Mouse (Mus musculus) hindbrain, embryonic 16.5 days (tissue): Measurements from ENCODE around the gene Srrm3. TPM values are rescaled to one million over a fixed set of nuclear protein-coding genes. Genes with fewer than 3 reads are reported as not detected.

ENCODE experiments used
- ATAC-seq: fragments of 200-750 bp; cut with Nextera tagmentation; 2 replicates; pipeline ENCODE4 v1.8.0; 2017; ENCODE audit warnings: moderate TSS enrichment, moderate library complexity
- H3K27ac ChIP-seq: fragments of 300-500 bp; sonication (generic); 2 replicates; pipeline ENCODE4 v1.5.1; 2014; ENCODE audit warnings: low read depth, mild to moderate bottlenecking, control low read depth, low read length, moderate library complexity
- H3K27me3 ChIP-seq: fragments of 300-500 bp; sonication (generic); replicated peaks from 2 replicates; pipeline ENCODE4 v1.6.1; 2014; ENCODE audit warnings: low read length; ENCODE audit not compliant: control insufficient read depth, insufficient read depth
- H3K36me3 ChIP-seq: fragments of 300-500 bp; sonication (generic); 2 replicates; pipeline ENCODE4 v1.6.1; 2014; ENCODE audit warnings: mild to moderate bottlenecking, low read length, moderate library complexity, mixed read lengths; ENCODE audit not compliant: control insufficient read depth, insufficient read depth
- H3K4me1 ChIP-seq: fragments of 300-500 bp; sonication (generic); 2 replicates; pipeline ENCODE4 v1.6.1; 2014; ENCODE audit warnings: low read depth, low read length; ENCODE audit not compliant: control insufficient read depth, insufficient read depth
- H3K4me2 ChIP-seq: fragments of 300-500 bp; sonication (generic); 2 replicates; pipeline ENCODE4 v1.6.1; 2014; ENCODE audit warnings: mild to moderate bottlenecking, low read length, control low read depth, moderate library complexity
- H3K4me3 ChIP-seq: fragments of 300-500 bp; sonication (generic); 2 replicates; pipeline ENCODE4 v1.5.1; 2014; ENCODE audit warnings: mild to moderate bottlenecking, low read length, control low read depth, moderate library complexity
- H3K9ac ChIP-seq: fragments of 300-500 bp; sonication (generic); 2 replicates; pipeline ENCODE4 v1.6.1; 2014; ENCODE audit warnings: low read depth, mild to moderate bottlenecking, control low read depth, low read length, moderate library complexity
- H3K9me3 ChIP-seq: fragments of 300-500 bp; sonication (generic); 2 replicates; pipeline ENCODE4 v1.6.1; 2014; ENCODE audit warnings: mild to moderate bottlenecking, low read length, moderate library complexity; ENCODE audit not compliant: control insufficient read depth
- WGBS: fragments of 180-500 bp; shearing (Covaris S2); extraction: QIAGEN DNeasy Blood & Tissue Kit; methylation state at CpG from one replicate; pipeline ENCODE4 v1.1.7; 2014; 5-methylcytosine and 5-hydroxymethylcytosine counted together
- microRNA-seq: library from miRNA; unstranded; fragments of <30 nt; microRNA quantifications from one replicate; pipeline ENCODE4, GENCODE M21; 2017
- polyA plus RNA-seq: library from polyadenylated mRNA; unstranded; fragments of >200 nt; fragmentation: Nextera tagmentation; extraction: Ambion mirVana; gene quantifications from 2 replicates; pipeline ENCODE4 v1.2.1, GENCODE M21; 2015

Gene Srrm3
- polyA plus RNA-seq, 1 experiment from 2014 or later: 65.9 TPM

DNA sequence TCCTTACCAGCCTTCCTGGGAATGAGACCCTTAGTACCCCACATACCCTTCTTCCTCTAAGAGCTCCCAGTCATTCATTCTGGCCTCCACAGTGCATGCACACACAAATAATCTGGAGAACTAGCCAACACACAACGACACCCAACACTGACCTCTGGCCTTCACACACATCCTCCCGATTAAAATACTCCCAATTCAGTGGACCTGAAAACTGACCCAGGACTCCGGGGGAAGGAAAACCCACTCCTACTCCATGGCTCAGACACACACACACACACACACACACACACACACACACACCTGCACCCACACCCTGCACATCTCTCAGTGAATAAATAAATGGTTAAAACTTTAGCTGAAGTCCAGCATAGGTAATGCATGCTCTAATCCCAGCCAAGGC, 113.2 kb downstream of the Srrm3 start:
- no peak for ATAC-seq
- Histone ChIP-seq H3K27ac (no peak overlapping the region), H3K9me3 (no peaks in the 10 kb centered on the region), H3K4me2 (no peak overlapping the region), H3K27me3 (no peaks in the 10 kb centered on the region), H3K4me3 (no peak overlapping the region), H3K4me1 (peaks cover under 1% of the 10 kb centered on the region), H3K9ac (no peak overlapping the region), H3K36me3 (peaks cover 20% of the 10 kb centered on the region)
- 94% methylated on average over 3 of the region's 3 CpGs for WGBS

- H3K9ac ChIP-seq: no peak overlapping the region
- no peak for ATAC-seq
- H3K27me3 ChIP-seq: no peaks in the 10 kb centered on the region
- peaks cover 16% of the 10 kb centered on the region for H3K4me1 ChIP-seq
- no peak overlapping the region for H3K4me2 ChIP-seq
- no peak overlapping the region for H3K27ac ChIP-seq
- H3K36me3 ChIP-seq: peaks cover 19% of the 10 kb centered on the region
- H3K4me3 ChIP-seq: no peak overlapping the region
- WGBS: 91% methylated on average over 7 of the region's 7 CpGs
- H3K9me3 ChIP-seq: no peaks in the 10 kb centered on the region
Measured at GRCm38 (mm10) chr5:135923901-135924300, 117.2 kb downstream of the Srrm3 start.

Small RNA genes lying within 50 kb of the gene (microRNA-seq; reads per million reads assigned to microRNA genes)
- gene Gm23268: not detected

Other genes with a start within 250 kb of the Srrm3 start
- gene Ccl26, start 243.3 kb upstream of the Srrm3 start, polyA plus RNA-seq: not detected in 2 replicates
- 2.1 and 2.4 TPM in 2 replicates for gene Ccl24, start 233.8 kb upstream of the Srrm3 start, polyA plus RNA-seq
- 96.9 and 98.5 TPM in 2 replicates for gene Rhbdd2, start 174.3 kb upstream of the Srrm3 start, polyA plus RNA-seq
- gene Por, start 136.9 kb upstream of the Srrm3 start, polyA plus RNA-seq: 101 and 108 TPM in 2 replicates
- gene Tmem120a, start 62.4 kb upstream of the Srrm3 start, polyA plus RNA-seq: 90.3 and 93.5 TPM in 2 replicates
- 0.48 and 0.51 TPM in 2 replicates for gene Styxl1, start 28.5 kb upstream of the Srrm3 start, polyA plus RNA-seq
- 670 and 701 TPM in 2 replicates for gene Mdh2, start 28.4 kb upstream of the Srrm3 start, polyA plus RNA-seq
- 15.6 and 29.6 TPM in 2 replicates for gene Hspb1, start 81.0 kb downstream of the Srrm3 start, polyA plus RNA-seq
- gene Ywhag, start 127.7 kb downstream of the Srrm3 start, polyA plus RNA-seq: 996 and 1,023 TPM in 2 replicates
- 2.9 and 3.4 TPM in 2 replicates for gene Ssc4d, start 167.6 kb downstream of the Srrm3 start, polyA plus RNA-seq
- gene Zp3, start 173.2 kb downstream of the Srrm3 start, polyA plus RNA-seq: 0.15 TPM in 1 of 2 replicates, not detected in the other
- gene Dtx2, start 187.9 kb downstream of the Srrm3 start, polyA plus RNA-seq: 22.9 and 28.6 TPM in 2 replicates
- 0.04 TPM in 1 of 2 replicates, not detected in the other for gene Upk3b, start 231.6 kb downstream of the Srrm3 start, polyA plus RNA-seq
- 0.25 TPM in 1 of 2 replicates, not detected in the other for gene Upk3bl, start 247.6 kb downstream of the Srrm3 start, polyA plus RNA-seq